Mouse (Mus musculus) regulatory T cell (primary cell): ENCODE data around the gene Vps11.
"Not testable (repeated sequence)": the region's sequence is repeated elsewhere in the genome, so short reads cannot be mapped to it uniquely, and the experiment has no call there.

ENCODE experiments used
- in situ Hi-C: fragments of 300-600 bp; cut with MboI, MseI; formaldehyde crosslinking; loops from one replicate; pipeline ENCODE4 v1.15.1; 2025; ENCODE audit warnings: high pct_unique_total_duplicates

Gene Vps11

DNA sequence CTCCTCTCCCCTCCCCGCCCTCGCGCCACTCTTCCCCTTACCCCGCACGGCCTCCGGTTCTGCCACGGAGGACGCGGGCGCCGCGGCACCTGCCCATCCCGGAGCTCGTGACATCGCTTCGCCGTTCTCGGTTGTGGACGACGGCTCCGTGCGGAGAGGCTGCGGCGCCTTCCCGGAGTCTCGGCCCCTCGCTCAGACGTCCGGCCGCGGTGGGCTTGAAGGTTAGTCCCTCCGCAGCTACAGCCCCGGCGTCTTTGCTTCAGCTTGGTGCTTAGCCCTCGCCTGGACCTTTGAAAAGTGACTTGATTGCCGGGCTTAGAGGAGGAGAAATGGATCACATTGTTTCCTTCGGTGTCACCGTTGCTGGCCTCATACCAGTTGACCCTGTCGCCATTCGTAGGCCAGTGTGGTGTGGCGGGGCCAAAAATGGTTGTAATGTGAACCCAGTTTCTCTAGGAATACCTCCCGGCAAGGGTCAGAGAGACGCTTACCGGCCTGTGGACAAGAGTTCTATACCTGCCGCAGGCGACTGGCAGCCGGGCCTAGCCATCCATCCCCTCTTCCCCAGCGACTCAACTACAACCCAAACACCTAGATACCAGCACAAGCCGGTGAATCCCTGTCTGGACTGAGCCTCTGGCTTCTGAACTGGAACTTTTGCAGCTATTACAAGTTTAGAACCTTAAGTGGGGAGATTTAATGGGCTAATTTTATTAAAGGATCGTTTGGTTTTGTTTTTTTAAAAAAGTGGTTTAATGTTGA, 26.0 kb downstream of the Vps11 start:
- in situ Hi-C loops: loop anchor here (5.0 kb wide), 1 partner anchor 47 kb away; no protein-coding TSS in a partner anchor

DNA sequence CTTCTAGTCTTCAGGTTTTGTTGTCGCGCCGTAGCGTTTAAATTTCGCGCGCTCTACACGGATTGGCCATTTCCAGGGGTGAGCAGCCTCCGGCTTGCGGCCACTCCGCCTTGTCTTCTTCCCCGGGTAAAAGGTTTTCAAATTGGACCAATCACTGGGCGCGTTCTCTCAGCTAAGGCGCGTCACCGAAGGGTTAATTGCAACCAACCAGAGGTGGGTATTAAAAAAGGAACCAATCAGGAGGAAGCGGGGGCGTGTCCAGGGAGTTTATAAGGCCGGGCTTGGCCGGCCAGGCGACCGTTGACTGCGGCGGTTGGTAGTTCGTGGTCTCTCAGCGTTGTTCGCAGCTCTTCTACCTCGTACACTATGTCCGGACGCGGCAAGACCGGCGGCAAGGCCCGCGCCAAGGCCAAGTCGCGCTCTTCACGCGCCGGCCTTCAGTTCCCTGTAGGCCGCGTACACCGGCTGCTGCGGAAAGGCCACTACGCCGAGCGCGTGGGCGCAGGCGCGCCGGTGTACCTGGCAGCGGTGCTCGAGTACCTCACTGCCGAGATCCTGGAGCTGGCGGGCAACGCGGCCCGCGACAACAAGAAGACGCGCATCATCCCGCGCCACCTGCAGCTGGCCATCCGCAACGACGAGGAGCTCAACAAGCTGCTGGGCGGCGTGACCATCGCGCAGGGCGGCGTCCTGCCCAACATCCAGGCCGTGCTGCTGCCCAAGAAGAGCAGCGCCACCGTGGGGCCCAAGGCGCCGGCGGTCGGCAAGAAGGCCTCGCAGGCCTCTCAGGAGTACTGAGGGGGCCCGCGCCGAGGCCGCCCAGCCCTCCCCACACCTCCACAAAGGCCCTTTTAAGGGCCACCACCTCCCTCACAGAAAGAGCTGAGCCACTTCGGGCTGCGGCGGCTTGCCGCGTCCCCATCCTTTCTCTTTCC, 26.8 kb downstream of the Vps11 start, which contains the start of gene H2afx:
Gene H2afx, plus strand, starts transcription at position 299 of the 935 bp plus-strand sequence.
- in situ Hi-C loops: loop anchor here (5.0 kb wide), 1 partner anchor 48 kb away; no protein-coding TSS in a partner anchor

DNA sequence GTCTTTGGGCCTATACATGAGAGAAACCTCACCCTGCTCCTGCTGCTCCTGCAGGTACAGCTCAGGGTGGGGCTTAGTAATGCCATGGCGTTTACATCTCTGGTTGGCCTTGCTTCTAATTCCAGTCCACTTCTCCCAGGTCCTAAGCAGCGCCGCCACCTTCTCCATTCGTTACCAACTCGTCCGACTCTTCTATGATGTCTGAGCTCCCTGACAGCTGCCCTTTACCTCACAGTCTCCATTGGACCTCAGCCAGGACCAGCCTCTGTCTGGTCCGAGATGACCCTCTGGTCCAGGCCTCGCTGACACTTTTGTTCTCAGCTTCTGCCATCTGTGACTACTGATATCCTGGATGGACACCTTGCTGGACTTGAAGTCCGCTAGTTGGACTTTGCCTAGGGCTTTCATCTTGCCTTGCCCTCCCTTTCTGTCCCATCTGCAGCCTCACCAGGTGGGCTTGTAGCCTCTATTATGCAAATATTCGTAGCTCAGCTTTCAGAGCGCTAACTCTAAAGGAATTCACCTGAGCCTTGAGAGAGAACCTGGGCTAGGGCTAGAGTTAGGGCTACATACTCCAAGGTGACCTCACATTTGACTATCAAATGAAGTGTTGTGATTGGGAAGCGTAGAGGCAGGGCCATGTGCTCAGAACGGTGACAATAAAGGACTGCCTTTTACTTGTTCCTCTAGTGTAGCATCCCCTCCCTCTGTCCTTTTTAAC, 28.4 kb downstream of the Vps11 start:
- in situ Hi-C loops: no loop called here

DNA sequence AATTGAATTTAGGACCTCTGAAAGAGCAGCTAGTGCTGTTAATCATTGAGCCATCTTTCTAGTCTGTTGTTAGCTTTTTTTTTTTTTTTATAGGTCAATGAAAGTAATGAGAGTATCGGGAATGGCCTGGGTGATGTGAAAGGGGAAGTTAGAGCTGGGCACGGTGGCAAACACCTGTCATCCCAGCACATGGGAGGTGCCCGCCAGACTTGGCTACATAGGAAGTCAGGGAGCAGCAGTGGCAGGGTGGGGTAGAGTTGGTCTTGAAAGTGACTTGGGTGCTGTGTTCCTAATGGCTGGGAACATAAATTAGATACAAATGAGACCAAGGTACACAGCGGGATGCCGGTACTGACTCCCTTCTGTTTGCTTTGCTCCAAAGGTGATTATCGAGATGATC, 30.7 kb downstream of the Vps11 start:
- in situ Hi-C loops: no loop called here

DNA sequence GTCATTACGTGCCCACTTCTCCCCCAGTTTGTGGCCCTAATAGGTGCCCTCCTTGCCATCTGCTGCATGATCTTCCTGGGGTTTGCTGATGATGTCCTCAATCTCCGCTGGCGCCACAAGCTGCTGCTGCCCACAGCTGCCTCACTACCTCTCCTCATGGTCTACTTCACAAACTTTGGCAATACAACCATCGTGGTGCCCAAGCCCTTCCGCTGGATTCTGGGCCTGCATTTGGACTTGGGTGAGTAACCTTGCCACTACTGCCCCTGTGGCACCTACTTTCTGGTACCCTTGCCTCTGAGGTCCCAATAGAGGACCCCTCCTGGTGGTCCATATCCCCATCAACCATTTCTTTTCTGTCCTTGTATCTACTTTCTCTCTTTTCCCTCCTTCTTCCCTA, 33.5 kb downstream of the Vps11 start:
- in situ Hi-C loops: no loop called here

DNA sequence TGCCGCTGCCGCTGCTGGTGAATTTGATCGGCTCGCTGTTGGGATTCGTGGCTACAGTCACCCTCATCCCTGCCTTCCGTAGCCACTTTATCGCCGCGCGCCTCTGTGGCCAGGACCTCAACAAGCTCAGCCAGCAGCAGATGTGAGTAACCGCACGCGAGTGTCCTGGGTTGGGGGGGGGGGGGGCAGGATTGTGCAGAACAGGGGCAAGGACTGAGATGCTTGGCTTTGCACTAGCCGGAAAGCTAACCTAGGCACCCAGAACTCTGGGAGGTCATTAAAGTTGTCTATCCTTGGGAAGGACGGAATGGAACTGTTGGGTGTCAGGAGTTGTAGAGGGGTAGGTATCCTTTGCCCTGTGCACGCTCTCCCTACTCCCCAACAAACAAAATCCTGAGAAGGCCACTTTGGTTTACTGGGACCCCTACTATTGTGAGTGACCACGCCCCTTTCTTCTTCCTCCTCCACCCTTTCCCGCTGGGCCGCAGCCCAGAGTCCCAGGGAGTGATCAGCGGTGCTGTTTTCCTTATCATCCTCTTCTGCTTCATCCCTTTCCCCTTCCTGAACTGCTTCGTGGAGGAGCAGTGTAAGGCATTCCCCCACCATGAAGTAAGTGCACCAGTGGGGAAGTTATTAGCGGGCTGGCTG, 34.3 kb downstream of the Vps11 start:
- in situ Hi-C loops: no loop called here

DNA sequence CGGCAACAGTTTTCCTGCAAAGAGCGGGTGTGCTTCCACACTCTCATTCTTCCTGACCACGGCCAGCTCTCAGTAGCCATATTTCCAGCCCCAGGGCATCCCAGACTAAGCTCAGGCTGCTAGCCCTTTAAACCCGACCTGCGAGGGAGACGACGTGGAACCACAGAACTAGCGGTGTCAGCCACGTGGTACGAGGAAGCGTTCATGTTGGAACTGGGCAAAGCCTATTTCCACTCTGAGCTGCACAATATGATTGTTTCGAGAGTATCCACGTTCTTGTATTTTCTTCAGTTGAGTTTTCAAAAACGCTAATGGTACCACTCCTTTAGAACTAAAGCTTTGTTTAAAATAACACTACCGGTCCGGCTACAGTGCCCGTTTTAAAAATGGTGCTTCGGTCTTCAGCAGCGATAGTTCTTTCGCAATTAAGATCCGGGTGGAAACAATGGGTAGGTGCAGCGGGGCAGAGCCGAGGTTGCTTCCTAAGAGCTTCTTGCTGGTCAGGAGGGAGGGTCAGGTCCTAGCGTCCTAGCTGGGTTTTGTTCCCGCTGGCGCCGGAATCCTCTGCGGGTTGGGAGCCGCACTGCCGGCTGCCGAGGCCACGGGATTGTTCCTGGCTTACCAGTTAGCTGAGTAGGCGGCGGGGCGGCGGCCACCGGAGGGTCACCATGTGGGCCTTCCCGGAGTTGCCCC, 35.0 kb downstream of the Vps11 start:
- in situ Hi-C loops: no loop called here

DNA sequence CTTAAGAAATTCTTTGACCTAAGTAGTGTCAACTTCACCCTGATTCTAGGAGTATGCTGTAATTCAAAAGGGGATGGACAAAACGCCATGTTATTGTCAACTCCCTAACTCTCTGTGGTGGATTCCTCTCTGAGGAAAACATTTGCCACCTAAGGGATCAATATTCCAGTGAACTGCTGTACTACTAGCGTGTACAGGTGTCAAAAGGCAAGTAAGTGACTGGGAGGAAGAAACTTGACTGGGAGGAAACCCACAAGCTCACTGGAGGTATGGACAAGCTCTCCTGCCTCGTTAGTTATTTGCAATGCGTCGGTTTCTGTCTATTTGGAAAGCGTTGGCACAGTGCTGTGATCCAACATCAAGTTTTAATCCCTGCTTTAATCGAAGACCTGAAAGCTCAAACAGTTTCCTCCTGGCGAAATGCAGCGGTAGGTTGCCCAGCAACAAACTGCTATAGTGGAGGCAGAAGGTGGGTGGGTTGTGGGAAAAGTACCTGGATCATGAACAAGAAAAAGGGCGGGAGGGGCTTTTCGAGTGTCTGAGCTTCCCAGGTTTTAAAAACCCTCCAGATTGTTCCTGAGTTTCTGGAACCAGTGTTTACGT, 35.6 kb downstream of the Vps11 start, which contains the start of gene Dpagt1:
Gene Dpagt1, plus strand, starts transcription at position 252 of the 603 bp plus-strand sequence.
- in situ Hi-C loops: no loop called here

DNA sequence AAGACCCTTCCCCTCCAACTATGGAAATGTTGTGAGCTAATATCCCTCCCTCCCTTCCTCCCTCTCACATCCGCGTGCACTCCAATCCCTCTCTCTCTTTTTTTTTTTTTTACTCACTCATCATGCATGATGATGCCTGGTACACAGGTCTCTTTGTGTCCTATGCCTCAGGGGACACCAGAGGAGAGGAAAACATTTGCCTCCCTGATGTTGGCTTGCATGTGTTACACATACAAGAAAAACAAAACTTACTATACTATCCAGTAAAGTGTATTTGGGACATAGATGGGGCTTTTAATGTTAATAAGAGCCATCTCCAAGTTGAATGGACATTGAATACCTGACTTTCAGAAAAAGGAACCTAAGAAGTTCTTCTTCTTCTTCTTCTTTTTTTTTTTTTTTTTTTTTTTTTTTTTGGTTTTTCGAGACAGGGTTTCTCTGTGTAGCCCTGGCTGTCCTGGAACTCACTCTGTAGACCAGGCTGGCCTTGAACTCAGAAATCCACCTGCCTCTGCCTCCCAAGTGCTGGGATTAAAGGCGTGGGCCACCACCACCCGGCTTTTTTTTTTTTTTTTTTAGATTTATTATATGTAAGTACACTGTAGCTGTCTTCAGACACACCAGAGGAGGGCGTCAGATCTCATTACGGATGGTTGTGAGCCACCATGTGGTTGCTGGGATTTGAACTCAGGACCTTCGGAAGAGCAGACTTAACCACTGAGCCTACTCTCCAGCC, 36.3 kb downstream of the Vps11 start:
- in situ Hi-C loops: not testable (repeated sequence)

DNA sequence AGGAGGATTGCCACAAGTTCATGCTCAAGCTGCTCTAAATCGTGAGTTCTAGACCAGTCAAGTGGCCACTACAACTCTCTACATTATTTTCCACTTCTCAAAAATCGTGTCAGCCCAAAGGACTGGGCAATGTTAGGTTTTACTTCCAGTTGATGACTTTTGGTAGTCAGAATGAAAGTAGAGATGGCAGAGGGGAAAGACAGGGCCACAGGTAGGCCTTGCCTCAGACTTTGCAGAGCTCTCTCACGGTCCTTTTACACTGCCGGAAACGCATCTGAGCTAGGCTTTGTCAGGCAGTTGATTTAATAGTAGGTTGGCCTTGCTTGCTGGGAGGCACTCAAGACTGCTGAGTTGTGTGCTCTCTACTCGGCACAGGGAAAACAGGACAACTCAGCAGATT, 37.3 kb downstream of the Vps11 start:
- in situ Hi-C loops: no loop called here

DNA sequence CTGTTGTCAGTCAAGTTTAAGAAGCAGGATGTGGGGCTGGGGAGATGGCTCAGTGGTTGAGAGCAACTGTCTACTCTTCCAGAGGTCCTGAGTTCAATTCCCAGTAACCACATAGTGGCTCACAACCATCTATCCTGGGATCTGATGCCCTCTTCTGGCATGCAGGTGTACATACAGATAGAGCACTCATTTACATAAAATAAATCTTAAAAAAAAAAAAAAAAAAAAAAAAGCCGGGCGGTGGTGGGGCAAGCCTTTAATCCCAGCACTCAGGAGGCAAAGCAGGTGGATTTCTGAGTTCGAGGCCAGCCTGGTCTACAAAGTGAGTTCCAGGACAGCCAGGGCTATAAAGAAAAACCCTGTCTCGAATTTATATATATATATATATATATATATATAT, 37.8 kb downstream of the Vps11 start:
- in situ Hi-C loops: not testable (repeated sequence)

DNA sequence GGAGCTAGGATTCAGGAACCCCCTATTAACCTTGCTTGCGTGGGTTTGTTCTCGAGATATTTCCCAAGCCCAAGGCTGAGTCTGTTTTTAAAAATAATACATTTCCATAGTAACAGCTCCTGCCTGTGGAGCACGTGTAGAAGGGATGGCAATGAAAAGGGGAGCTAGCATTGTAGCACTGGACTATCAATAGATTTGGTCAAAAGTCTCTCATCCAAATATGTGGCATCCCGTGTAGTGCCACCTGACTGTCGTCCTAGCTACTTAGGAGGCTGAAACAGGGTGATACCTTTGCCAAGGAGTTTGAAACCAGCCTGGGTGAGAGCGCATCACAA, 40.7 kb downstream of the Vps11 start:
- in situ Hi-C loops: no loop called here

DNA sequence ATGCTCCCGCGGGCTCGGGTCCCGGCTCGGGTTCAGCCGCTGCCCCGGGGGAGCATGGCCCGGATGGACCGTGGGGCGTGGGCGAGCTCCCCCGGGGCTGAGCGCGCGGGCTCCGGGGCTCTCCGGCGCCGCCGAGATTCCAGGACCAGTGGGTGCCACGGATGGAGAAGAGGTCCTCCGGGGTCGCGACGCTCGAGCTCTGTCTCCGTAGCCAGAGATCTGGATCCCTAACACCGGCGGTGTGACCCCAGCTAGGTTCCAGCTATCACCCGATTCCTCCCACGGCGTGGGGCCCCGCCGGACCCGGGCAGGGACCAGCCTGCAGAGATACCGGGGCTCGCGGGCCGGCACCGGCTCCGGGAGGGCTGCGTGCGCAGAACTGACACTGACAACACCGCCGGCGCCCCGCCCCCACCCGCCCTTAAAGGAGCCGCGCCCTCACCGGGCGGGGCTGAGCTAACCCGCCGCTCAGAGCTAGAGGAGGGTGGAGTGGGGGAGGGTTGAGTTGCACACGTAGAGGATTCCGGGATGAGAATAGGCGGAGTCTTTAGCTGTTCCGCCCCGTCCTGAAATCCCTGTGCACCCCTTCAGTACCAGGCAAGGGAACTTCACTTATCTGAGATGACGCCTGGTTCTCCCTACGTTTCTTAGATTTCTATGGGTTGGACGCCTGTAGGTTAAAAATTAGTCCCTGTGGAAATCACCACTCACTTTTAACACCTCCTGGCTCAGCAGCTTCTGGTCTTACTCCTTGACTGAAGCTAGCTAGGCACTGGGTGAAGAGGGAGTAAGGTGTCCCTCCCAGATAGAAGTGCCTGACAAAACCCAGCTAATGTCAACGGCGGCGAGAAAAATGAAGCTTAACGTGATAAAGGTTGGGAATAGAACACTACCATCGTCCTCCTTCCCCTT, 41.3 kb downstream of the Vps11 start, which contains the start of gene C2cd2l:
Gene C2cd2l, minus strand, starts transcription at position 399 of the 912 bp plus-strand sequence.
- in situ Hi-C loops: no loop called here

DNA sequence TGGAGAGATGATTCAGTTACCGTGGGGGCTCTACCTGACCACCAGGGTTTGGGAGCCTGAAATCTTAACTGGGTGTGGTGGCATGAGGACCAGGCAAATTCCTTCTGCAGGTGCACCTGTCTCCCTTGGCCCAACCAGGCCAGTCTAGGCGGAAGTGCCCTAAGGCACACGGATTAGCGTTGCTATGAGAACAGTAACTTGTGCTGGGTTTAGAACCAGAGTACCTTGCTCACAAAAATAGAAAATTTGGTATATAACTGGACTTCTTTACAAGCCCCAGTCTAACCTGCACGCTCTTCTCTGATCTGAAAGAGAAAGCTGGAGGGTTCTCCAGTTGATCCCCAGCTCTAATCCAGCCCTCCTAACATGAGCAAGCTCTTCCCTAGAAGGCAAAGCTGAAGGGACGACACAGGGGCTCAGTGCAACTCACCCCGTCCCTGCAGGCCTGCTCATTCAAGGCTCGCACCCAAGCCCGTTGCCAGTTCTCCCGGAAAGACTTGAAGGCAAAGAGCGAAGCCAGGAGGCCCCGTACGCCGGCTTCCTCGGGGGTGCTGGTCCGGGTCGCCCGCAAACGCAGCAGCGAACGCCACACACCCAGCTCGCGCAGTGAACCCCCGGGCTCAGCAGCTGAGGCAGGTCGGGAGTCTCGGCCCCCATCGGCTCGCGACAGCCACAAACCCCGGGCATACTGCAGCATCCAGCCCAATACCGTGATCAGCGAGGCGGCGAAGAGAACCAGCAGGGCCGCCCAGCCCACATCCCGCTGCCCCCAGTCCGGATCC, 42.2 kb downstream of the Vps11 start:
- in situ Hi-C loops: no loop called here

DNA sequence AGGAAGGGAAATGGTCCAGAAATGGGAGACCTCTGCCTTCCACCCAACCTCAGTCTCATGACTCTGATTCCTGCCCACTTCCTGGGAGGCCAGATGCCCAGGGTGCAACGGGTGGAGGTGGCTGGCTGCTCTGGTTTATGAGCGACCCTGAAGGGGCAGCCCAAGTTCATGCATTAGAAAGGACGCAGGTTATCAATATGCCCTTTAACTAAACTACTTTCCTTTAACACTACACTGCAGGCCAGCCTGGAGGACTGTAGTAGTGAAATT, 42.7 kb downstream of the Vps11 start:
- in situ Hi-C loops: no loop called here

DNA sequence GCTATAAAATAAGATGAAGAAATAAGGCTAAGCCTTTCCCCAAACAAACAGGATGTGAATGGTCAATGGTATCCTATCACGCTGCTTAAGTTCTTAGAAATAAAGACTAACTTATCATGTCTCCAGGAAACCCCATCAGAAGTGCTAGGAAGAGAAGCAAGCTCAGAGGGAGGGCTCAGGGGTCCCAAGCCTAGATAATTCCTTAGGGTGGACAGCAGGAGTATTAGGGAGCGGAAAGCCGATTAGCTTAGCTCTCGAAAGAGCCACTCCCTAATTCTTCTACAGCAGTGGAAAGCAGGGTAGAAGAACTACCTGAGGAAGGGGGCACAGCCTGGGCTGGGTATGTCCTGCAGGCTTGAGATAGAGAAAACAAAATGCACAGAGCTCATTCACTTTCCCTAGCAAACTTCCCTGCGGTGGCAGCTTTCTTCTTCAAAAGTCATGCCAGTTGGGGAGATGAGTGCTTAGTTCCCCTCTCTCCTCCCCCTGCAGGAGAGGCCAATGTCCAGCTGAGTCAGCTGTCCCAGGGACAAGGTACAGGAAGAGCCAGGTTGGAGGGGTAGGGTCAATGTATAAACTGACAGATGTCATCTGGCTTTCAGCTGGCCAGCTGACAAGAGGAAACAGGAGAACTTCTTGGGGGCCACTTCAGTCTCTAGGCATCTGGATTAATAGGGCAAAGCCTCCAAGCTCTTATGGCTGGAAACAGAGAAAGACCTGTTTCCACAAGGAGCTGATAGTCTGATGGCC, 43.2 kb downstream of the Vps11 start:
- in situ Hi-C loops: no loop called here

DNA sequence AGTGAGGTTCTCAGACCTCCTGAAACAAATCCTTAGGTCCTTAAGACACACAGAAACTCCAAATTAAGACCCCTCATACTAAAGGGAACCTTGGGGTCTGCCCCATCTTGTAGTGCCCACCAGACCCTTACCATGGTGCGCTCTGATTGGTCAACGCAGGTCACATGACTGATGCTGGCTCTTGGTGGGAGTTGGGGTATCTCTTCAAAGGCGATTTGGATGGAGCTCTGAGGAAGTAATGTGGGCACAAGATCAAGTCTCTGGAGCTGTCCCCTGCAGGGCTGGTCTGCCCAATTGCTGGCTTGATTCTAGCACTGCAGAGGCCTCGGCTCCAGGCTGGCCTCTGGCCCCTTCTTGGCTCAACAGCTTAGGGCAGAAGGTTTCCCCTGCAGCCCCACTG, 44.0 kb downstream of the Vps11 start:
- in situ Hi-C loops: no loop called here
